Mouse (Mus musculus): ENCODE data around the gene Il17rb. TPM values are rescaled to one million over a fixed set of nuclear protein-coding genes. Genes with fewer than 3 reads are reported as not detected.

The Il17rb gene
- total RNA-seq, 2 experiments from 2014 or later = 0.36 TPM; not detected in 1

DNA sequence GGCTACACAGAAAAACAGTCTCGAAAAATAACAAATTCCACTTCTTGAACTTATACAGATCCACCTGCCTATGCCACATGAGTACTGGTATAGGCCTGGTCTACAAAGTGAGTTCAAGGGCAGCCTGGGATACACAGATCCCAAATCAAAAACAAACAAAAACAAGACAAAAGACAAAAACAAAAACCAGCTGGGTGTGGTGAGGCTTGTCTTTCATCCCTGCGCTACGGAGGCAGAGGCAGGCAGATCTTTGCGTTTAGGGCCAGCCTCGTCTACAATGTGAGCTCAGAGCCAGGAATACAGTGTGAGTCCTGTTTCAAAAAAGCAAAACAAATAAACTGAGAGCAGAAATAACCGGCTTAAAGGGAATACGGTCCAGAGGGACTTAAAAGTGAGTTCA is 41.1 kb downstream of the Il17rb start:
- no peak for DNase-seq

DNA sequence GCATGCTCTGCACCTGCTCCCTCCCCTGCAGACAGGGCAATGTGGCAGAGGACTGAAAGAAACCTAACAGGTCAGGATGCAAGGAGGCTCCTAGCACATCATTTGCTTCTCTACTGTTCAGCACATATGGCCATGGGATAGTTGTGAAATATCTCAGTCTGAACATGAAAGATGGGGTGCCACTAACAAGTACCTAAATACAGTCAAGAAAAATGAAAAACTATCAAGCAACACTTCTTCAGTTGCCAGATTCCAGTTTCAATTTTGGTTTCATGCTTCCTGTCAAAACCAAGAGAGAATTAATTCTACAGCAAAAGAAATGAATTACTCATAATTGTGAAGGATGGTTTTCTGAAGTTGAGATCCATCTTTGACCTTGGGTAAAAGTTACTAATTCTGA is 51.3 kb downstream of the Il17rb start:
- no peak for DNase-seq

DNA sequence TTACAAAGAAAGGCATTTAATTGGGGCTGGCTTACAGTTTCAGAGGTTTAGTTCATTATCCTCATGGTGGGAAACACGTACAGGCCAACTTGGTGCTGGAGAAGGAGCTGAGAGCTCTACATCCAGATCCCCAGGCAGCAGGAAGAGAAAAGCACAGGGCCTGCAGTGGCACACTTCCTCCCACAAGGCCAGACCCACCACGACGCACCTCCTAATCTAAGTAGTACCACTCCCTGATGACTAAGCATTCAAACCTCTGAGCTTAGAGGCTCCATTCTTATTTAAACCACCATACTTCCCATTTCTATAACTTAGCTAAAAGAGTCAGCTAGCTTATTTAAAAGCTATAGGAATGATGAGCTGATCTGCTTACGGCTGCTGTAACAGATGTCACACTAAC is 57.9 kb downstream of the Il17rb start:
- DNase-seq = no peak

DNA sequence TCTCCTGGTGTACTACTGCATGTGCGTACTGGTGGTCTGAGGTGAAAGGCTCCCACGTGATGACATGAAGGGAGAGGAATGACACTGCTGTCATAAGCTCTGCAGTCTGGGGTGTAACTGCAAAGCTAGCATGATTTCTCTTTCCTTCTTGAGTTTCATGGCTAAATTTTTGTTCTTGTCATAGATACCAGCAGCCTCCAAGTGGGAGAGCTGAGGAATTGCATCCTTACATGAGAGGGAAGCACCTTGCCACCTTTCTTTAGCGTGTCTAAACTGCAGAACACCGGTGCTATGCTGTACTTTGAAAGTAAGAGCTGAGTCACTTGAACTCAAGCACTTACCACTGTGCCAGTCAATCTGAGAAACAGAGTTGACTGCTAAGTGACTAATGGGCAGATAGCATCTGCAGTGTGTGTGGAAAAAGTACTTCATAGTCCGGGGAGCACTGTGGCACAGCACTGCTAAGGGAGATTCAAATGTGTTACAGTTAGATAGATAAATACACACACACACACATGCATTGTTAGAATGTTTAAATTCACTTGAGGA is 61.9 kb downstream of the Il17rb start:
- no peak for DNase-seq

Small RNA genes within 50 kb of the gene (microRNA-seq; reads per million reads assigned to microRNA genes)
- gene Mir6947 = 0 reads per million in 2 experiments

Other genes starting within 250 kb of the Il17rb start
- 10 to 100 TPM; 86.6 to 94.6 TPM for gene Selenok, start 40.6 kb downstream of the Il17rb start, total RNA-seq (2021)
- gene Actr8, start 30.6 kb downstream of the Il17rb start, total RNA-seq (2021) = 10 to 100 TPM; 37.7 to 40.7 TPM
- 1 to 10 TPM in 1 of 2 experiments, under 1 TPM in 1; 0.57 to 1.6 TPM for gene Chdh, start 127 bp upstream of the Il17rb start, total RNA-seq (2021)